Mouse (Mus musculus) kidney, adult 9 months (tissue): ENCODE results near the gene Ehd3.
"Not testable (repeated sequence)": the region's sequence is repeated elsewhere in the genome, so short reads cannot be mapped to it uniquely, and the experiment has no call there.

ENCODE experiments used
- DNase-seq: peaks from one replicate; pipeline ENCODE4 v3.0.0; 2022

Gene Ehd3

DNA sequence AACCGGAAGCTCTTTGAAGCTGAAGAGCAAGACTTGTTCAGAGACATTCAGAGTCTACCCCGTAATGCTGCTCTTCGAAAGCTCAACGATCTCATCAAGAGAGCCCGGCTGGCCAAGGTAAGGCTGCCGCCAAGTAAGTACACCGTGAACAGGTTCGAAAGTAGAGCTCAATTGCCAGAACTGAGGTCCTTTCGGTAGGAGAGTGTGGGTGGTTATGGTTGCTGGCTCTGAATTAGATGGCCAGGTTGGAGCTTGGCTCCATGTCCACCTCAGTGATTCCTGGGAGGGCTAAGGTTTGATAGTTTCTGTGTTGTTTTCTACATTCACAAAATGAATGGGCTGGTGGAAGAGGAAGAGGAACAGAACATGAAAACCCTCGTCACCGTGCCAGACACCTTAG is 23.5 kb downstream of the Ehd3 start:
- DNase-seq = no peak

DNA sequence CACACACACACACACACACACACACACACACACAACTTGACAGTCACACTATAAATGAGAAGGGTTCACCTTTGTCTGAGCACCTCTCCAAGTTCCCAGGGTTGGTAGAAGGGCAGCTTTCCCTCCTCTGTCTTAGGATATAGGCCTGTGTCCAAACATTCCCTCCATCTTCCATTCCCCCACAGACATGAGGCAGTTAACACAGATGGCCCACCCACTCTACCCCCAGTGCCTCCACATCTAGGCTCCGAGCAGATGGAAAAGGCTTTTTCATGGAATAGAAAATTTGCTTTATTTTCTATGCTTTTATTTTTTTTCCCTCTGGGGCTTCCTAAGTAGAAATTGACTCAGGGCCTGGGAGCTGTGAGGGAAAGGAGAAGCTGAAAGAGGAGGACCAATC is 26.6 kb downstream of the Ehd3 start:
- no peak for DNase-seq

DNA sequence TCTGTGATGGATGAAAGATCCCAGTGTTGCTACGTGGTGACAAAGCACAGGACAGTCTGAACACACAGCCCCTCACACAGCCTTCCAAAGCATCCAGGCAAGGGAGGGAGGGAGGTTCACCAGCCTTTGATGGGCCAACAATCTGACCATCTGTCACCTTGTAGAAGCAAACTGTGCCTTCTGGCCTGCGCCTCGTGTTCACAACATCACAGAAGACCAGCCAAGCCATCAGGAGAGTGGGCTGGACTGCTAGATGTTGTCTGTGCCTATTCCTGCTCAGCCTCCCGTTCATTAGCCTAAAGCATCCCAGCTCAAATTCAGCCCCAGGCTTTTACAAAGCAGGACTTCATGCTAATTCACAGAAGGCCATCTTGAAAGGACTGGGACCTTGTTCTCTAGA is 27.5 kb downstream of the Ehd3 start:
- DNase-seq = no peak

DNA sequence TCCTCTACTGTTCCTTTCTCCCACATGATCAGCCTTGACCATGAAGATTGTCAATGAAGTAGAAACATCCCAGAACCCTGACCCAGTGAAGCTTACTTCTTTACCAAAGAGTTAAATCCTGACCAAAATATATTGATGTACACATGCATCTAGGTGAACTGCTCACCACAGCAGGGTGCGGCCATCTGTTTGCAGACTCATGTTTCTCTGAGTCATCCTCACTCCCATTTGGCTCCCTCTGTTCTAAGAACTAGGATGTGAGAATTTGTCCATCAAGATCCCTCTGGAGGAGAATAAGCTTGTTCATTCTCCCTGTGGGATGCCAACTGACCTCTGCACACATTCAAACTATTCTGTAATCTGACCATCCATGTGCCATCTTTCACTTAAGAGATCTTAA is 29.0 kb downstream of the Ehd3 start:
- DNase-seq = no peak

DNA sequence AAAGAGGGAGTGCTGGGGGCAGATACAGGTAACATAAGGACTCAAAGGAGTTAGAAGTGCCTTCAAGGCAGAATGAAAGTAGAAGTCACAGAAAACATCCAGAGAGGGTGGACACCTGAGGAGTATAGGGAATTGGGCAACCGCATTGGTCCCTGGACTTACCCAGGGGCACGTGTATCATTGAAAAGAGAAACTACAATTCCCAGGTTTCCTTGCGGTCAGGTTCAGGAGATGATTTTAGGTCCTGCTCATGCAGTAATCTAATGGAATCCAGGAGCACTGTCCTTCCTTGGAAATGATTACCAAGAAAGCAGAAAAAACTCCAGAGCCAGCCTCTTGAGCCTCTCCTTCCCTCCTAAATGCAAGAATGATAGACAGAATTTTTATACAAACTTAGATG is 29.5 kb downstream of the Ehd3 start:
- no peak for DNase-seq

DNA sequence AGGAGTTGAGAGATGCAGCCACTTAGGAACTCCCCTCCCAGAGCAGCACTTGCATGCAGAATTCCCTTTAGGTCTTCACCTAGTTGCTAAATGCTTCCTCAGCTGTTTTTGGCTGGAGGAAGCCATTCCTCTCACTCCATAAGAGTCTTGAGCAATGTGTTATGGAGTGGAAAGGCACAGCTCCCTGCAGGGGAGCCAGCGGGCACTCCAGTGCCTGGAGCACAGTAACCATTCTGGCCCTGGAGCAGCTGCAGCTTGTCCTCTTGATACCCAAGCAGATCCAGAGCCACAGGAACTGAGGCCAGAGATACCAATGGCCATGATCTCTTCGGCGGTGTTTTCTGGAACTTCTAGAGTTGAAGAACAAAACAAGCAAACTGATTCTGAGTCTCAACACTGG is 32.7 kb downstream of the Ehd3 start:
- DNase-seq = no peak

DNA sequence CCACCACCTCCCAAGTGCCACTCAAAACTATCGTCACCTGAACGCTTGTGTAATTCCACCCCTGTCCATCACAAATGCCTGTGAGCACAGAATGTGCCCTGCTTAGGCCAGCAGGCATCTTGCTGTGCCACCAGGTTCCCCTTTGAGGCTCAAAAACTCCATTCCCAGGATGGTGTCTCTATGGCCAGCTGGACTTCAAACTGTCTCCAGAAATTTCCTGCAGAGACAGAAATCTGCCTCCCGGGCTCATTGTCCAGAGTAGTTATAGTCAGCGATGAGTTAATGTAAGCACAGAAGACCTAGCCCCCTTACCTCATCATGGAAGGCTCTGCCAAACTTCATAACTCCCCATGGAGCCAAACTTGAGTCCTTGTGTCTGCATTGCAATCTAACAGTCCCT is 33.3 kb downstream of the Ehd3 start:
- DNase-seq = no peak

DNA sequence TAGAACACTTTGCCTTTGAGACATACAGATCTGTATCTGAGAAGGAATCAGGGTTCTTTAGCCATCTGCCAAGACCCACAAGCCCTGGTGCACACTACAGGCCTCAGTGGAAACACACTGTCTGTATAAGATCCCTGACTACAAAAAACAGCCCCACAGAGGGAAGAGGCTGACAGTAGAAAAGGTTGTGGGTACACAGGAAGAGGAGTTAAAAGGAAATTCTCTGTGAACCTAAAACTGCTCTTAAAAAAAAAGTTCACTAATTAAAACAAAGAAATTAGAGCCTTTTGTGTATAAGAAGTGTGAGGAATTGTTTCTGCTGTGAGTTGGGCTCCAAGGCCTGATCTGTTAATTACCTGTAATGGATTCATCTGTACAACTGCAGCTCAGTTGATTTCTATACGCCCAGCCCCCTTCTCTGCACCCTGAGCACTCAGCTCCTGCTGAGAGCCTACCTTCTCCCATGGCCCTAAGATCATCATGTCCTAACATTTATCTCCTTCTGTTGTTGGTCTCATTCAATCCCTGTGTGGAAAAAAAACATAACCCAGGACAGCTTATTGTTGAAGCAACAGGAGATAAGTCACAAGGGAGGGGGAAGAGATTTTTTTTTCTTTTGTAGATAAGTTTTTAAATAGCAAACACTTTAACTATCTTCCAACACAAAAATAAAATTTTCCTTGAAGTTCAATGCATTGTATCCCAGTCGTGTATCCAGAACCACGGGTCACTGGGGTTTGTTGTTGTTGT is 35.3 kb downstream of the Ehd3 start:
- DNase-seq = no peak

DNA sequence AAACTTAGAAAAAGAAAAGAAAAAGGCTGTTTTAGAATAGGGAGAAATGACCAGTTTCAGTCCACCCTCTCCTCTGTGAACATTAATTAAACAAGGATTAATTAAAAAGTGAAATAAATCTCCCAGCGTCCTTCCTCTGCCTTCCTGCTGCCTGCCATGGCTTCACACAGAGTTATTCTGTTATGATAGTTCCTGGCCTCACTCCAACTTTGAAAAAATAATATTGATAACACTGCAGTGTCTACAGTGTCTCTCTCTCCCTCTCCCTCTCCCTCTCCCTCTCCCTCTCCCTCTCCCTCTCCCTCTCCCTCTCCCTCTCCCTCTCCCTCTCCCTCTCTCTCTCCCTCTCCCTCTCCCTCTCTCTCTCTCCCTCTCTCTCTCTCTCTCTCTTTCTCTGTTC is 35.9 kb downstream of the Ehd3 start:
- DNase-seq = not testable (repeated sequence)

DNA sequence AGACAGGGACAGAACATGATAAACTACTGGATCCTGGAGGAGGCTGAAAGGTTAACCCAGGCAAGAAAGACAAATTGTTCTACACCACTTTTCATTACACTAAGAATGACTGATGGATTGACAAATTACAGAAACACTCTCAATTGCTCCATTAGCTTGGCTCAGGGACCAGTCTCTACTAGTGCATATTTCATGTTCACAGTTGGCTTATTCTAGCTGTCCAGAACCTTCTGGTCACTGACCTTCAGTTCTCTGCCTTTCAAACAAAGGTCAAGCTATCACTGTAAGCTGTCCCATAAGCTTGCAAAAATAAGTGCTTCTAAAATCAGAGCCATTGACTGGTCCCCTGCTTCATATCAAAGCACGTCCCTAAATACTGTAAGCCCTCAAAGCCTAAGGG is 39.0 kb downstream of the Ehd3 start:
- DNase-seq = peak; percentile 64

DNA sequence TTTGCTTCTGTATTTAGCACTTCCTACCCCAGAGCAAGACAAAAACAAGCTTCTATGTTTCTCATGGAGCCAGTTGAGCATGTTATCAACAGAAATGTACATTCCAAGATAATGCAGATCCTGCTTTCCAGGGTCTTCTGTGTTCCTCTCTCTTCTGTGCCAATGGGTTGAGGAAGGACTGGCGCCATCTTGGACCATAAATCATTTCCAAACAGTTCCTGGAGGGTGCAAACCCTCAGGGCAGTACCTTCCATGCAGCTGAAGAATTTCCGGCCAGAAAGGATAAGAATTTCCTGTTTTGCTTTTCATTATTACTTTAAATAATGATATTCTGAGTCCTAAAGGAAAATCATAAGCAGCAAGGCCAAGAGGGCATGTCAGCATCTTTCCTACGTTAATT is 41.7 kb downstream of the Ehd3 start:
- DNase-seq = peak; percentile 29

DNA sequence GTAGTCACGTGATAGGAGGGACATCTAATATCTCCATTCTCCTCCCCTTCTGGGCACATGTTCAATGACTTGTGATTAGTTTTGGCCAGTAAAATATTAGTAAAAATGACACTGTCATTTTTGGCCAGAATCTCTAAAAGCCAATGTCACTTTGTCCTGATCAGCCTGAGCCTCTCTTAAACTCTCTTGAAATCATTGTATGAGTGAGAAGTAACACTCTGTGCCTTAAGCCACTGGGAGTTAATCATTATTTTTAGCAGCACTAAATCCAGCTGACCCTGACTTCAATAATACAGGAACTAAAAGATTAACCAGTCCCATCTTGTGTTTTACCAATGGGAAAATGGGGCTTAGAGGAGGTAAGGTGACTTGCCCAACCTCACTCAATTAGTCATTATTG is 43.5 kb downstream of the Ehd3 start:
- DNase-seq = peak; percentile 54

DNA sequence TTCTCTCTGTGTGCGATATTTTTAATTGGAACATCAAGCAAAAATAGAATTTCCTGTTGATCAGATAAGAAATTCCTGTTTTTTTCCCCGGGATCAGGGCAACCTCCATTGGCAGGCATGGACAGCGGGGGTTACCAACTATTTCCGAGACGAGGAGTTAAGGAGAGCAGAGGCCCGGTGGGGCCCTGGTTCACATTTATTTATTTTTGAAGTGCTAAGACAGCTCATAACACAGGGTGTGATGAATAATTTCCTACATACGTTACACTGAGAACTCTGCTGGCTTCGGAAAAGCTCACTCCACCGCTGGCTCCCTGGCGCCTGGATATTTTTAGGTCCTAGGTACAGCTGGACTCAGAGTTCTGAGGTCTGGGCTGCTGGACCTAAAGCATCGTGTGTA is 49.1 kb downstream of the Ehd3 start:
- peak; percentile 45 for DNase-seq

DNA sequence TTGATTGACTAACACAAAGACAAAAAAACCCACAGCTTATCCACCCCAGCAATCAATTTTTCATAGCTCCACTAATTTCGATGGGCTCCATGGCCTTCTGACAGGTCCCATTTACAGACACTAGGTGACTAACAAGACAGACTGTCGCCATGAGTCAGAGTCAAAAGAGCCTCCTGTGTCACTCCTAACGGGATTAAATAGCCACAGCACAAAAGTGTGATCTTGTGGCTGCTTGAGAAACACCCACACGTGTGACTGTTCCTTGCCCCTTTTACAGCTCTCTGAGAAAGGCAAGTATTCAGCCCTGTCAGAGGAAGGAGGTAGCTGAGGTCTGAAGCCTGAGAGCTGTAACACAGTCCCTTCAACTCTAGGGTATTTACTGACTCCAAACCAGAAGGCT is 49.8 kb downstream of the Ehd3 start:
- no peak for DNase-seq

DNA sequence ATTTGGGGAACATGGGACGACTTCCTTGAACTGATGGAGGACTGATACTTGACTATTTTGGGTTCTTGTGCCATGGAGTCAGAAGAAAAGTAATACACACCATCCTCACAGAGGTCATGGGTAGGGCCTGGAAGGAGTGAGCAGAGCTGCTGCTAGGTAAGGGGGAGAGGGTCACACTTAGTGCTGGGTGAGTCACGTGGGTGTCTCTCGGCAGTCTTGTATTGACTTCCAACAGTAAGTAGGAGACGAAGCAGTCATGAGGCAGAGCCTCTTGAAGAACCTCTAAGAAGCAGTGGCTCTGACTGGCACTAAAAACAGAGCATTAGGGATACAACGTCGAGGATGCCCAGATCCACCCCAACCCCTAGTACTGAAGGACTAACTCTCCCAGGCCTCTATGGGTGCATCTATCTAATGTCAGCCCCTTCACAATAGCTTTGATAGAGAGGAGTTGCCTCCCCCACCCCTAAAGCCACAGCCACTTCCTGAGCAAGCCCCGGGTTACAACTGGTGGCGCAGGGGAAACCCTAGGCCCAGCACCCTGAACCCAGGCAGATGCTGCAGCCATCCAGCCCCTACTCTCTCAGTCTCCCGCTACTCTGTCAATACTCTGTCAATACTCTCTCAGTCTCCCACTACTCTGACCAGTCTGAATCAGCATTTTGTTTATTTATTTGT is 65.2 kb downstream of the Ehd3 start:
- DNase-seq = no peak

DNA sequence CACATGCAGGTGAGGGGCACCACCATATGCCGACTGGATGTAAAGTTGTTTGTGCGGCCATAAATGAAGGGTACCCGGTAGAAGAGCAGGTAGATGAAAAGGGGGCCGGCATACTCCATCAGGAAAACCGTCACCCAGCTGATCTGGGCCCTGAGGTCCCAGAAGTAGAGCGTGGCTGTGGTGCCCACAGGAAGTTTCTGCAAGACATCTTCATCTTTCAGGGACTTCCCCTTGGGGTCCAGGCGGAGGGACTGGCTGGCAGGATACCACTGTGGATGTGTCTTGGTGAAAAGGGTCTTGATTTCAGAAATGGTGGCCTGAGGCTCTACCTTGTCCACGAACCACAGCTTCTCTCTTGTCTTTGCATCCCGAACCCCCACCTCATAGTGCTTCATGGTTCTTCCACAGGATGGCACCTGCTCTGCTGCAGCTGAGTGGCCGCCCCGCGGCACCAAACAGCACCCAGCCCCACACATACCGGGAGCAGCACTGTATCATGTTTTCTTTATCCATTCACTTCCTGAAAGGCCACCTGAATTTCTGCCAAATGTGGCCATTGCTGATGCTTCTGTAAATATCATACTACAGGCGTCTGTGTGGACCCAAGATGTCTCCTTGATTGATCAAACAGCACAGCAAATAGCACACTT is 67.1 kb downstream of the Ehd3 start:
- DNase-seq = no peak

DNA sequence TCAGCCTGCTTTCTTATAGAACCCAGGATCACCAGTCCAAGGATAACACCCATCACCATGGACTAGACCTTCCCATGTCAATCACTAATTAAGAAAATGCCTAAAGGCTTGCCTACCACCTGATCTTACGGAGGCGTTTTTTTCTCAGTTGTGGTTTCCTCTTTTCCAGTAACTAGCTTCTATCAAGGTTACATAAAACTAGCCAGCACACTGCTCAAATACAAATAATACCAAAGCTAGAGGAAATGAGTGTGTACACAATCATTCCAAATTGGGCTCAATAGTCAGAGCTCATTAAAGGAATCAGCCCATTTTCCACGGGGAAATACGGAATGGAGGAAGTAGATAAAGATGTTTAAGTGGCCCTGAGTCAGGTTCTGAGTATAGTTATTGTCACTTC is 71.3 kb downstream of the Ehd3 start:
- DNase-seq = no peak

DNA sequence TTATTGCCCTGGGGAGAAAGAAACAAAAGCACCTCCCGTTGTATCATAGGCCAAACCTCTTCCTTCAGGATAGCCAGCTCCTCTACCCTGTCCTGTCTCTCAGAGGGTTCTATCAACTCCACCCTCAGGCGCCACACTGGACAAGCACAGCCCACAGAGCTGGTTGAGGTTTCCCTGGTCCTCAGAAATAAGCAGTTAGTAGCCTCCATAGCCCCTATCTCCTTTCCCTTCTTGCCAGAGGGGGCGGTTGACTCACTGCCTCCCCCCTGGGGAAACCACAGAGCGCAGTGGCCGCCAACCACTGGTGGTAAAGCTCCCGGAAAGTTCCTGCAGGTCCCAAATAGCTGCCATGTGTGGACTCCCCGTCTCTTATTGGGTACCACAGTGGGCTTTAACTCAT is 71.7 kb downstream of the Ehd3 start:
- DNase-seq = no peak

DNA sequence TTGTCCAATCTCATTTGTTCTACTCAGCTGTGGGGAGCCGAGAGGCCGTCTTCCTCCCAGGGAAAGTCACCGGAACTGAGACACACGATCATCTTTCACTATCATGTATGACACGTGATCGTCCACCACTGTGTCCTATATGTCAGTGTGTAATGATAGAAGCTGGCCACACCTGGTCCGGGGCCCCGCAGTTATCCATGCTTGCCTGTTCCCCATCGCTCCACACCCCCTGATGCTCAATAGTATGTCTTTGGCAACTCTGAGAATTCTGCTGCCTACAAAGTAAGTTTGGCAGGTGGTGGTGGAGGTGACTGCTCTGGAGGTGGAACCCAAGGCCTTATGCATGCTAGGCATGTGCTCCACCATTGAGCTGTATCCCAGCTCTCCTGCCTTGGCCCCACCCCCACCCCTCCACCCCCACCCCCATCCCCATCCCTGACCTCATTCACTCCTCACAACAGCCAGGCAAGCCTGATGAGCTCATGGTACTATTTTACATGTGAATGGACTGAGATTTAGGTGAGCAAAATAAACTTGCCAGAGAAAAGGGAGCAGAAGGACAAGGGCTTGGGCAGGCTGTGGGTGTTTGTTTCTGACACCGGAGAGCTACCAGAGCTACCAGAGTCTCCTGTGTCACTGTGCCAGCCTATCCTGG is 75.5 kb downstream of the Ehd3 start:
- no peak for DNase-seq

DNA sequence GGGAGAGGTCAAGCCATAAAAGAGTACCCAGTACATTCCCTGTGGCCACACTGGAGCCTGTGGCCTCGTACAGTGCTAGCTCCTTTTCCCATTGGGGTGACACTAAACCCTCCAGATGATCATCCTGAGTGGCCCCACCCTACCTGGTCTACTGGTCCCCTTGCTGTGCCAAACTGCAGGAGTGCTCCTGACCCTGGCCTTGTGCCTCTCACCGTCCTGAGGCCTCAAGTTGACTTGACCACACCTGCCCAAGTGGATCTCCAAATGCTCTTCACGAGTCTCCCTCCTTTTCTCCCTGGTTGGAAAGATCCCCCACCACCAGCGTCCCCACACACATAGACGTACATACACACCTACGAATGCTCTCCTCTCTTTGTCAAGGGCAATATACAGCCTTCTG is 76.4 kb downstream of the Ehd3 start:
- no peak for DNase-seq

DNA sequence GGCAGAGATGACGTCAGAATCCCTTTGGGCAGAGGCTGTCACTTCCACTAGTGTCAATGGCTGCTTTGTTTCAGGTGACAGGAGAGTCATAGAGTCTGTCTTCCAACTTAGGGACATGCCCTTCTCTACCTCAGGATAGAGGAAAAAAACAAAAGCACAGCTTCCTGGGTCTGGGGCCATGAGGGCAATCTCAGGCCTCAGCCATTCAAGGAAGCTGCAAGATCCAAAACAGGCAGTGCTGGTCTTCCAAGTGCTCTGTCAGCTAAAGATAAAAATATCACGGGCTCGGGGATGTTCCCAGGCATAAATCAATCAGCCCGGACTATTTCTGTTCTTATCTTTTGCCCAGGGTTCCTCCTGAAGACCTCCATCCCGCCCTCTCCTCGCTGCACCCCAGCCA is 77.4 kb downstream of the Ehd3 start:
- DNase-seq = peak; percentile 56
